Comparison of ENCODE assay signal across 27 mouse cellular contexts in the genomic region with DNA sequence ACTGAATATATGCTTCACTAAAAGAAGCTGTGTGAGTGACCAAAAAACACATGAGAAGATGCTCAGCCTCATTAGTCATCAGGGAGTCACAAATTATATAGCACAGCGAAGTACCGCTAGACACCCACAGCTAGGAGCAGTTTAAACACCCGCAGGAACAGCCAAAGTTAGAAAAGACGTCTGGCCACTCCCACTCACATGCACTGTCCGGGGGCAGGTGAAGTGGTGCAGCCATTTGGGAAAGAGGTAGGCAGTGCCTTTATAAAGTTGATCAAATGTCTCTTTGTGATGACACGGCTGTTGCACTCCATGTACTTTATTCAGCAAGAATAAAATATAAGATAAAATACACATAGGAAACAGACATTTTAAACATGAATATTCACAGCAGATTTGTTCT.
DNase-seq lines count a peak whose midpoint lies in the region; TF ChIP-seq lines count a peak whose summit lies in the region.
"Had no signal": no experiment of that assay in that cellular context is flagged by ENCODE, and none has a peak within 500 bp of the region (broad histone marks: within the 10 kb centered on the region; RNA-seq: fewer than 3 reads in every experiment).

No protein-coding gene starts in this region.

- peak; percentile 37 to 68 for DNase-seq in left cerebral cortex, adult 2 months (ENCODE audit: extremely low spot score in 1 of 2, low spot score in 2 of 2)
- no peak for DNase-seq in left cerebral cortex, adult 11 months (ENCODE audit: low spot score)
- DNase-seq in right cerebral cortex, postnatal 25 days = peak; percentile 35
- no peak for DNase-seq in right cerebral cortex, postnatal 10 days (ENCODE audit: low spot score in 2 of 2)
- no peak for DNase-seq in heart, adult 8-10 months (ENCODE audit: low spot score)
- DNase-seq in gastrocnemius, postnatal 36 days = no peak
- DNase-seq: adrenal gland, adult 2 months; adrenal gland, postnatal 36 days; B cell, adult 2 months; cerebellum, adult 2 months; cerebellum, postnatal 14 days; gastrocnemius, adult 2 months; heart, postnatal 14 days; kidney, adult 11 months; kidney, postnatal 14 days; layer of hippocampus, adult 9-11 months; liver, embryonic 13.5 days; lung, adult 18-20 months; thymus, postnatal 4 days had no signal

- intact Hi-C loops in left cerebral cortex, adult 2 months (cut with DNase I) = loop anchor here (1.0 to 5.0 kb wide), 6 partner anchors 18 to 199 kb away; no protein-coding TSS in a partner anchor
- intact Hi-C loops in gastrocnemius, postnatal 36 days (cut with DNase I) = no loop called here

- WGBS in macrophage (ENCODE audit: missing documents) = 83% methylated on average over 6 of the region's 6 CpGs

- peak overlapping the region; percentile 69 for H3K27ac ChIP-seq in left cerebral cortex, adult 2 months
- H3K27ac ChIP-seq in macrophage = peak overlapping the region; percentile 84
- H3K27ac ChIP-seq: gastrocnemius, adult 2 months; hindbrain, embryonic 10.5 days; hindbrain, embryonic 15.5 days; limb, embryonic 13.5 days; liver, embryonic 13.5 days; midbrain, embryonic 10.5 days; neural tube, embryonic 12.5 days had no signal

- no peak overlapping the region for H3K4me3 ChIP-seq in left cerebral cortex, adult 2 months
- no peak overlapping the region for H3K4me3 ChIP-seq in macrophage (ENCODE audit: inconsistent target)
- H3K4me3 ChIP-seq: erythroblast, embryonic 14.5 days; gastrocnemius, adult 2 months; hindbrain, embryonic 10.5 days; hindbrain, embryonic 15.5 days; limb, embryonic 13.5 days; liver, embryonic 13.5 days; midbrain, embryonic 10.5 days; myocyte; neural tube, embryonic 12.5 days had no signal

- no peaks in the 10 kb centered on the region for H3K36me3 ChIP-seq in macrophage (ENCODE audit: inconsistent target)
- H3K36me3 ChIP-seq: hindbrain, embryonic 10.5 days; hindbrain, embryonic 15.5 days; limb, embryonic 13.5 days; liver, embryonic 13.5 days; midbrain, embryonic 10.5 days; neural tube, embryonic 12.5 days had no signal

- H3K79me2 ChIP-seq in macrophage (ENCODE audit: inconsistent target) = no peaks in the 10 kb centered on the region

- no peak; the same call in 1 of the 2 replicates for TF ChIP-seq CTCF in left cerebral cortex, adult 2 months (IDR thresholded peaks at IDR 0.05)

Comparison
In these comparisons a context has a peak if more than half of its experiments do, and no peak if none do; other contexts are left out.
1. DNase-seq: peak in left cerebral cortex, adult 2 months (2 of 2) and right cerebral cortex, postnatal 25 days (single experiment); none in left cerebral cortex, adult 11 months (single experiment), right cerebral cortex, postnatal 10 days (0 of 2), heart, adult 8-10 months (single experiment) and gastrocnemius, postnatal 36 days (0 of 2).